Mouse (Mus musculus): Measurements from ENCODE around the gene Hnrnpul2.

- no peak for TF ChIP-seq CTCF (IDR thresholded peaks at IDR 0.05; ENCODE audit: low read depth)
- TF ChIP-seq EP300 (optimal IDR thresholded peaks at IDR 0.05), result no peak
These were observed 1.3 kb downstream of the Hnrnpul2 start for GRCm38 (mm10) chr19:8821146-8821545.

Data from stomach, postnatal 0 days (tissue).